Mouse (Mus musculus) kidney, embryonic 14.5 days (tissue): ENCODE measurements at regions not wholly inside any gene's neighbourhood (a gene's known extent, or its start where the extent isn't known, plus 50 kb on each side); places are given as distances from the start of the nearest gene placed in this dataset.

Source experiments
- ATAC-seq: fragments of 200-750 bp; cut with Nextera tagmentation; 2 replicates; pipeline ENCODE4 v1.8.0; 2017; ENCODE audit warnings: moderate number of reproducible peaks, mild to moderate bottlenecking, moderate TSS enrichment, moderate library complexity; ENCODE audit not compliant: low FRiP score, low TSS enrichment
- H3K27ac ChIP-seq: fragments of 300-500 bp; sonication (generic); 2 replicates; pipeline ENCODE4 v1.5.1; 2014; ENCODE audit warnings: low read depth, mild to moderate bottlenecking, low read length, moderate library complexity, mixed read lengths
- H3K27me3 ChIP-seq: fragments of 300-500 bp; sonication (generic); 2 replicates; pipeline ENCODE4 v1.6.1; 2014; ENCODE audit warnings: mild to moderate bottlenecking, low read length; ENCODE audit not compliant: control insufficient read depth, insufficient read depth
- H3K36me3 ChIP-seq: fragments of 300-500 bp; sonication (generic); 2 replicates; pipeline ENCODE4 v1.6.1; 2014; ENCODE audit warnings: low read length, mixed read lengths; ENCODE audit not compliant: control insufficient read depth, insufficient read depth
- H3K4me1 ChIP-seq: fragments of 300-500 bp; sonication (generic); 2 replicates; pipeline ENCODE4 v1.6.1; 2014; ENCODE audit warnings: low read length, mixed read lengths; ENCODE audit not compliant: control insufficient read depth, insufficient read depth
- H3K4me2 ChIP-seq: fragments of 300-500 bp; sonication (generic); replicated peaks from 2 replicates; pipeline ENCODE4 v1.6.1; 2014; ENCODE audit warnings: low read depth, mild to moderate bottlenecking, low read length
- H3K4me3 ChIP-seq: fragments of 300-500 bp; sonication (generic); 2 replicates; pipeline ENCODE4 v1.5.1; 2014; ENCODE audit warnings: mild to moderate bottlenecking, low read length
- H3K9ac ChIP-seq: fragments of 300-500 bp; sonication (generic); 2 replicates; pipeline ENCODE4 v1.6.1; 2014; ENCODE audit warnings: low read depth, mild to moderate bottlenecking, low read length, moderate library complexity
- H3K9me3 ChIP-seq: fragments of 300-500 bp; sonication (generic); 2 replicates; pipeline ENCODE4 v1.6.1; 2016; ENCODE audit warnings: low read length; ENCODE audit not compliant: control insufficient read depth
- WGBS: fragments of 180-500 bp; shearing (Covaris S2); extraction: QIAGEN DNeasy Blood & Tissue Kit; methylation state at CpG from one replicate; pipeline ENCODE4 v1.1.7; 2014; 5-methylcytosine and 5-hydroxymethylcytosine counted together

GRCm38 (mm10) chr4:84068947-84069663, 543.8 kb downstream of the Ccdc171 start:
- ATAC-seq = peak; percentile 53; the same call in 1 of the 2 replicates
- no peak overlapping the region for H3K9ac ChIP-seq
- no peaks in the 10 kb centered on the region for H3K27me3 ChIP-seq
- no peak overlapping the region for H3K4me3 ChIP-seq
- H3K36me3 ChIP-seq = no peaks in the 10 kb centered on the region
- 22% methylated on average over 11 of the region's 11 CpGs for WGBS
- H3K9me3 ChIP-seq = no peaks in the 10 kb centered on the region
- H3K4me1 ChIP-seq = peaks cover 20% of the 10 kb centered on the region
- H3K27ac ChIP-seq = peak overlapping the region; percentile 71; the same call in 1 of the 2 replicates
- no peak overlapping the region for H3K4me2 ChIP-seq

- 62% methylated on average over 13 of the region's 13 CpGs for WGBS
- H3K36me3 ChIP-seq = no peaks in the 10 kb centered on the region
- H3K4me1 ChIP-seq = peaks cover 17% of the 10 kb centered on the region
These were observed 544.3 kb downstream of the Ccdc171 start for GRCm38 (mm10) chr4:84069681-84070080.

GRCm38 (mm10) chr4:84070089-84070488, 544.7 kb downstream of the Ccdc171 start:
- Histone ChIP-seq H3K9ac (peak overlapping the region; percentile 7; the same call in 1 of the 2 replicates), H3K27me3 (no peaks in the 10 kb centered on the region), H3K27ac (peak overlapping the region; percentile 71; the same call in 1 of the 2 replicates), H3K4me1 (peaks cover 15% of the 10 kb centered on the region), H3K9me3 (no peaks in the 10 kb centered on the region), H3K4me3 (no peak overlapping the region), H3K36me3 (no peaks in the 10 kb centered on the region), H3K4me2 (no peak overlapping the region)
- 43% methylated on average over 4 of the region's 4 CpGs for WGBS
- ATAC-seq = no peak

More at GRCm38 (mm10) chr4:84069681-84070080, 544.3 kb downstream of the Ccdc171 start:
- no peaks in the 10 kb centered on the region for H3K9me3 ChIP-seq
- no peak overlapping the region for H3K4me3 ChIP-seq
- no peak for ATAC-seq
- H3K27ac ChIP-seq = peak overlapping the region; percentile 71; the same call in 1 of the 2 replicates
- peak overlapping the region; percentile 7; the same call in 1 of the 2 replicates for H3K9ac ChIP-seq
- H3K4me2 ChIP-seq = no peak overlapping the region
- H3K27me3 ChIP-seq = no peaks in the 10 kb centered on the region

- no peak for ATAC-seq
- H3K9ac ChIP-seq = no peak overlapping the region
- H3K9me3 ChIP-seq = no peaks in the 10 kb centered on the region
- no peak overlapping the region for H3K4me2 ChIP-seq
- WGBS = 72% methylated on average over 5 of the region's 5 CpGs
- no peak overlapping the region for H3K4me3 ChIP-seq
- H3K27me3 ChIP-seq = no peaks in the 10 kb centered on the region
- no peak overlapping the region for H3K27ac ChIP-seq
- H3K4me1 ChIP-seq = peaks cover 12% of the 10 kb centered on the region
- H3K36me3 ChIP-seq = no peaks in the 10 kb centered on the region
These were observed 546.8 kb downstream of the Ccdc171 start for GRCm38 (mm10) chr4:84072096-84072495.

- no peaks in the 10 kb centered on the region for H3K9me3 ChIP-seq
- H3K4me1 ChIP-seq = peaks cover 9% of the 10 kb centered on the region; the same call in 1 of the 2 replicates
- H3K4me2 ChIP-seq = no peak overlapping the region
- WGBS = 100% methylated on average over 1 of the region's 1 CpGs
- H3K36me3 ChIP-seq = no peaks in the 10 kb centered on the region
- no peak overlapping the region for H3K4me3 ChIP-seq
- no peak for ATAC-seq
- no peak overlapping the region for H3K27ac ChIP-seq
- no peak overlapping the region for H3K9ac ChIP-seq
- no peaks in the 10 kb centered on the region for H3K27me3 ChIP-seq
These were observed 551.2 kb downstream of the Ccdc171 start for GRCm38 (mm10) chr4:84076526-84076925.

GRCm38 (mm10) chr4:84079516-84079915, 554.2 kb downstream of the Ccdc171 start:
- 85% methylated on average over 2 of the region's 2 CpGs for WGBS
- H3K9ac ChIP-seq = no peak overlapping the region; the same call in 1 of the 2 replicates
- no peak for ATAC-seq
- no peak overlapping the region for H3K4me2 ChIP-seq
- no peak overlapping the region for H3K4me3 ChIP-seq
- H3K36me3 ChIP-seq = no peaks in the 10 kb centered on the region
- H3K27ac ChIP-seq = no peak overlapping the region; the same call in 1 of the 2 replicates
- H3K4me1 ChIP-seq = peaks cover 9% of the 10 kb centered on the region; the same call in 1 of the 2 replicates
- H3K9me3 ChIP-seq = no peaks in the 10 kb centered on the region
- H3K27me3 ChIP-seq = no peaks in the 10 kb centered on the region

- Histone ChIP-seq H3K27ac (no peak overlapping the region), H3K4me2 (no peak overlapping the region), H3K9ac (no peak overlapping the region), H3K4me1 (peaks cover 9% of the 10 kb centered on the region; the same call in 1 of the 2 replicates), H3K9me3 (no peaks in the 10 kb centered on the region), H3K27me3 (no peaks in the 10 kb centered on the region), H3K4me3 (no peak overlapping the region), H3K36me3 (no peaks in the 10 kb centered on the region)
- ATAC-seq = no peak
- 48% methylated on average over 7 of the region's 7 CpGs for WGBS
These were observed 556.2 kb downstream of the Ccdc171 start for GRCm38 (mm10) chr4:84081518-84081917.

- Histone ChIP-seq H3K27ac (peak overlapping the region; percentile 67; the same call in 1 of the 2 replicates), H3K4me3 (no peak overlapping the region), H3K9me3 (no peaks in the 10 kb centered on the region), H3K9ac (no peak overlapping the region), H3K4me2 (no peak overlapping the region), H3K27me3 (no peaks in the 10 kb centered on the region), H3K36me3 (no peaks in the 10 kb centered on the region), H3K4me1 (no peaks in the 10 kb centered on the region)
- peak; percentile 76 for ATAC-seq
- WGBS = 35% methylated on average over 12 of the region's 12 CpGs
These were observed 562.8 kb downstream of the Ccdc171 start for GRCm38 (mm10) chr4:84088166-84088565.

GRCm38 (mm10) chr4:84092509-84092908, 567.2 kb downstream of the Ccdc171 start:
- H3K4me3 ChIP-seq = no peak overlapping the region
- H3K27me3 ChIP-seq = no peaks in the 10 kb centered on the region
- H3K27ac ChIP-seq = no peak overlapping the region
- no peaks in the 10 kb centered on the region for H3K36me3 ChIP-seq
- H3K4me2 ChIP-seq = no peak overlapping the region
- no peak for ATAC-seq
- peaks cover 4% of the 10 kb centered on the region for H3K4me1 ChIP-seq
- WGBS = 62% methylated on average over 9 of the region's 9 CpGs
- no peaks in the 10 kb centered on the region for H3K9me3 ChIP-seq
- H3K9ac ChIP-seq = no peak overlapping the region
